Comparison of ENCODE assay signal across 38 mouse cellular contexts in genomic region chr9:109594866-109595265, GRCm38 (mm10). TPM values are rescaled to one million over a fixed set of nuclear protein-coding genes. Genes with fewer than 3 reads are reported as not detected.
"Had no signal": no experiment of that assay in that cellular context is flagged by ENCODE, and none has a peak within 500 bp of the region (broad histone marks: within the 10 kb centered on the region; RNA-seq: fewer than 3 reads in every experiment).

No protein-coding gene starts in this region.

- H3K27me3 ChIP-seq: limb, embryonic 12.5 days; limb, embryonic 13.5 days; limb, embryonic 15.5 days; liver, embryonic 12.5 days; liver, embryonic 13.5 days; liver, embryonic 15.5 days; lung, embryonic 15.5 days; megakaryocyte, embryonic 14.5 days; midbrain, embryonic 12.5 days; midbrain, embryonic 13.5 days; midbrain, embryonic 15.5 days; neural tube, embryonic 12.5 days had no signal

- H3K9me3 ChIP-seq: limb, embryonic 10.5 days; limb, embryonic 12.5 days; limb, embryonic 13.5 days; limb, embryonic 15.5 days; liver, embryonic 12.5 days; liver, embryonic 13.5 days; liver, embryonic 15.5 days; lung, embryonic 15.5 days; midbrain, embryonic 10.5 days; midbrain, embryonic 12.5 days; midbrain, embryonic 15.5 days; neural tube, embryonic 12.5 days had no signal

- H3K9ac ChIP-seq: limb, embryonic 12.5 days; limb, embryonic 13.5 days; limb, embryonic 15.5 days; liver, embryonic 12.5 days; liver, embryonic 13.5 days; liver, embryonic 14.5 days; liver, embryonic 15.5 days; lung, embryonic 14.5 days; lung, embryonic 15.5 days; midbrain, embryonic 12.5 days; midbrain, embryonic 13.5 days; midbrain, embryonic 15.5 days; neural tube, embryonic 12.5 days had no signal

- ATAC-seq: liver, embryonic 12.5 days; lung, postnatal 0 days; midbrain, embryonic 13.5 days; midbrain, embryonic 15.5 days; midbrain, embryonic 16.5 days had no signal

- H3K36me3 ChIP-seq: limb, embryonic 10.5 days; limb, embryonic 12.5 days; limb, embryonic 13.5 days; limb, embryonic 15.5 days; liver, embryonic 12.5 days; liver, embryonic 13.5 days; liver, embryonic 15.5 days; lung, embryonic 15.5 days; midbrain, embryonic 10.5 days; midbrain, embryonic 12.5 days; midbrain, embryonic 13.5 days; midbrain, embryonic 15.5 days; neural tube, embryonic 12.5 days had no signal

- H3K4me2 ChIP-seq: limb, embryonic 12.5 days; limb, embryonic 13.5 days; limb, embryonic 15.5 days; liver, embryonic 11.5 days; liver, embryonic 12.5 days; liver, embryonic 13.5 days; liver, embryonic 15.5 days; lung, embryonic 14.5 days; lung, embryonic 15.5 days; midbrain, embryonic 11.5 days; midbrain, embryonic 12.5 days; midbrain, embryonic 13.5 days; midbrain, embryonic 15.5 days; neural tube, embryonic 12.5 days had no signal

- H3K4me1 ChIP-seq: limb, embryonic 10.5 days; limb, embryonic 12.5 days; limb, embryonic 13.5 days; limb, embryonic 15.5 days; liver, embryonic 12.5 days; liver, embryonic 13.5 days; liver, embryonic 15.5 days; lung, embryonic 15.5 days; megakaryocyte, embryonic 14.5 days; midbrain, embryonic 10.5 days; midbrain, embryonic 12.5 days; midbrain, embryonic 13.5 days; midbrain, embryonic 15.5 days; neural tube, embryonic 12.5 days had no signal

- DNase-seq: left cerebral cortex, postnatal 4 days; liver; liver, embryonic 13.5 days; lung, adult 18-20 months; lung, adult 2 months; lung, embryonic 14.5 days; lung, postnatal 10 days; lung, postnatal 14 days; lung, postnatal 36 days; lung, postnatal 4 days; midbrain, embryonic 14.5 days had no signal

- H3K4me3 ChIP-seq: limb, embryonic 10.5 days; limb, embryonic 12.5 days; limb, embryonic 13.5 days; limb, embryonic 15.5 days; liver, embryonic 12.5 days; liver, embryonic 13.5 days; liver, embryonic 15.5 days; lung, embryonic 15.5 days; megakaryocyte, embryonic 14.5 days; midbrain, embryonic 10.5 days; midbrain, embryonic 12.5 days; midbrain, embryonic 13.5 days; midbrain, embryonic 15.5 days; myocyte; neural tube, embryonic 12.5 days had no signal

- H3K27ac ChIP-seq: limb, embryonic 10.5 days; limb, embryonic 12.5 days; limb, embryonic 13.5 days; limb, embryonic 15.5 days; liver, embryonic 12.5 days; liver, embryonic 13.5 days; liver, embryonic 14.5 days; liver, embryonic 15.5 days; lung, embryonic 15.5 days; macrophage; midbrain, embryonic 10.5 days; midbrain, embryonic 12.5 days; midbrain, embryonic 13.5 days; midbrain, embryonic 15.5 days; neural tube, embryonic 12.5 days had no signal

RNA-seq across cellular contexts. Expression of gene Fbxw15, which starts 26.8 kb away (rescaled TPM):
- polyA plus RNA-seq: limb, embryonic 10.5 days; limb, embryonic 11.5 days; limb, embryonic 12.5 days; limb, embryonic 13.5 days; limb, embryonic 14.5 days; limb, embryonic 15.5 days; liver, adult 2 months; liver, embryonic 11.5 days; liver, embryonic 15.5 days; lung, adult 2 months; lung, embryonic 14.5 days; lung, embryonic 15.5 days; lung, embryonic 16.5 days; lung, postnatal 0 days; macrophage; midbrain, embryonic 10.5 days; midbrain, embryonic 11.5 days; midbrain, embryonic 12.5 days; midbrain, embryonic 13.5 days; midbrain, embryonic 14.5 days; midbrain, embryonic 15.5 days; midbrain, embryonic 16.5 days; midbrain, postnatal 0 days; myocyte; neural tube, embryonic 11.5 days; neural tube, embryonic 12.5 days had no signal

RNA-seq across cellular contexts. Expression of gene Fbxw24, which starts 31.0 kb away (rescaled TPM):
- polyA plus RNA-seq: limb, embryonic 10.5 days; limb, embryonic 11.5 days; limb, embryonic 12.5 days; limb, embryonic 13.5 days; limb, embryonic 14.5 days; limb, embryonic 15.5 days; liver, adult 2 months; liver, embryonic 11.5 days; liver, embryonic 12.5 days; liver, embryonic 13.5 days; liver, embryonic 14.5 days; liver, embryonic 15.5 days; liver, embryonic 16.5 days; lung, adult 2 months; lung, embryonic 14.5 days; lung, embryonic 16.5 days; lung, postnatal 0 days; macrophage; midbrain, embryonic 10.5 days; midbrain, embryonic 11.5 days; midbrain, embryonic 13.5 days; midbrain, embryonic 14.5 days; midbrain, embryonic 15.5 days; midbrain, embryonic 16.5 days; myocyte; neural tube, embryonic 11.5 days; neural tube, embryonic 12.5 days had no signal
